Mouse (Mus musculus) small intestine, adult 2 months (tissue): ENCODE results near the gene Sorbs2. TPM values are rescaled to one million over a fixed set of nuclear protein-coding genes. Genes with fewer than 3 reads are reported as not detected.

Source experiments
- H3K27ac ChIP-seq: fragments of 200-500 bp; 2 replicates; pipeline ENCODE4 v1.5.1; 2012; ENCODE audit warnings: low read depth, low read length, control low read depth, inconsistent platforms; ENCODE audit not compliant: insufficient read depth
- H3K27me3 ChIP-seq: fragments of 200-500 bp; 2 replicates; pipeline ENCODE4 v1.6.1; 2012; ENCODE audit warnings: mild to moderate bottlenecking, moderate library complexity, low read length, inconsistent platforms; ENCODE audit not compliant: control insufficient read depth, insufficient read depth
- H3K36me3 ChIP-seq: fragments of 200-500 bp; 2 replicates; pipeline ENCODE4 v1.6.1; 2012; ENCODE audit warnings: mild to moderate bottlenecking, low read length, control low read depth, inconsistent platforms; ENCODE audit not compliant: control insufficient read depth, insufficient read depth
- H3K4me1 ChIP-seq: fragments of 200-500 bp; 2 replicates; pipeline ENCODE4 v1.6.1; 2012; ENCODE audit warnings: low read length, inconsistent platforms, mixed read lengths; ENCODE audit not compliant: control insufficient read depth, insufficient read depth, insufficient read length
- H3K4me3 ChIP-seq: fragments of 200-500 bp; 2 replicates; pipeline ENCODE4 v1.5.1; 2012; ENCODE audit warnings: low read depth, mild to moderate bottlenecking, control low read depth, inconsistent platforms, low read length, moderate library complexity
- CTCF ChIP-seq: fragments of 200-500 bp; IDR thresholded peaks from 2 replicates; pipeline ENCODE4 v1.5.1; 2012; ENCODE audit warnings: low read depth, mild to moderate bottlenecking, control low read depth, inconsistent platforms, low read length, moderate library complexity, mixed read lengths; ENCODE audit not compliant: insufficient replicate concordance, insufficient read length; ENCODE audit errors: extremely low read depth
- POLR2A ChIP-seq: fragments of 200-500 bp; IDR thresholded peaks from 2 replicates; pipeline ENCODE4 v1.6.1; 2012; ENCODE audit warnings: low read depth, mild to moderate bottlenecking, control low read depth, inconsistent platforms, low read length, moderate library complexity
- WGBS: fragments of 180-500 bp; shearing (Covaris S2); methylation state at CpG from one replicate; pipeline ENCODE4 v1.1.7; 2018; 5-methylcytosine and 5-hydroxymethylcytosine counted together
- polyA plus RNA-seq: library from polyadenylated mRNA; depleted of rRNA; stranded (reverse); fragments of >200 nt; gene quantifications from 2 replicates; pipeline ENCODE4 v1.2.3, GENCODE M21; 2012

The Sorbs2 gene
- polyA plus RNA-seq, 1 experiment: 5.7 TPM

GRCm38 (mm10) chr8:45540513-45540912 lies 32.9 kb downstream of the Sorbs2 start:
- Histone ChIP-seq H3K36me3 (no peaks in the 10 kb centered on the region), H3K27me3 (no peaks in the 10 kb centered on the region), H3K4me1 (no peaks in the 10 kb centered on the region), H3K4me3 (no peak overlapping the region), H3K27ac (no peak overlapping the region)
- no peak for TF ChIP-seq POLR2A
- WGBS: 69% methylated on average over 5 of the region's 5 CpGs

- Histone ChIP-seq H3K4me3 (no peak overlapping the region), H3K36me3 (no peaks in the 10 kb centered on the region), H3K27ac (no peak overlapping the region), H3K27me3 (no peaks in the 10 kb centered on the region), H3K4me1 (no peaks in the 10 kb centered on the region)
- TF ChIP-seq POLR2A: no peak
- TF ChIP-seq CTCF: no peak
- WGBS: 60% methylated on average over 3 of the region's 3 CpGs
These were observed 44.6 kb downstream of the Sorbs2 start for GRCm38 (mm10) chr8:45552175-45552574.

DNA sequence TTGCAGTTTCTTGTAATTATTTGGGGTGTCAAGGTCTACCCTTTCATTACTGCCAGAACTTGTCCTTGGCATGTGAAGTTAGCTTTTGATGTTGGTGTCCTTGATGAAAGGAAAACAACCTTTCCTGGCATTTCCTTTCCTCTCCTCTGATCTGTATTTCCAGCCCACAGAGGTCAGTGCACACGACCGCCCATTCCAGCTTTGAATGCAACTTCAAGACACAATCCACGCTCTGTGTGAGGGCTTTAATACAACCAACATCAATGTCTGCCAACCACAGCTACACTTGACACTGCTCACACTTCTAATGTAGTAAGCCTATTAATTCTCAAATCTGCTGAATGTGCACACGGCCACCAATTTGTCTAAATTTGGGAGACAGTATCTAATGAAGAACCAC lies 47.0 kb downstream of the Sorbs2 start:
- H3K4me3 ChIP-seq: no peak overlapping the region
- TF ChIP-seq CTCF: no peak
- TF ChIP-seq POLR2A: no peak
- no peaks in the 10 kb centered on the region for H3K27me3 ChIP-seq
- WGBS: 89% methylated on average over 4 of the region's 4 CpGs
- no peaks in the 10 kb centered on the region for H3K36me3 ChIP-seq
- no peak overlapping the region for H3K27ac ChIP-seq
- H3K4me1 ChIP-seq: no peaks in the 10 kb centered on the region

- H3K36me3 ChIP-seq: no peaks in the 10 kb centered on the region
- 77% methylated on average over 3 of the region's 3 CpGs for WGBS
- H3K4me3 ChIP-seq: no peak overlapping the region
- no peaks in the 10 kb centered on the region for H3K27me3 ChIP-seq
- H3K4me1 ChIP-seq: no peaks in the 10 kb centered on the region
- TF ChIP-seq POLR2A: no peak
- no peak for TF ChIP-seq CTCF
- no peak overlapping the region for H3K27ac ChIP-seq
These were observed 50.3 kb downstream of the Sorbs2 start for GRCm38 (mm10) chr8:45557936-45558335.

- WGBS: 84% methylated on average over 5 of the region's 5 CpGs
- H3K4me1 ChIP-seq: no peaks in the 10 kb centered on the region
These were observed 50.8 kb downstream of the Sorbs2 start for GRCm38 (mm10) chr8:45558426-45558825.

DNA sequence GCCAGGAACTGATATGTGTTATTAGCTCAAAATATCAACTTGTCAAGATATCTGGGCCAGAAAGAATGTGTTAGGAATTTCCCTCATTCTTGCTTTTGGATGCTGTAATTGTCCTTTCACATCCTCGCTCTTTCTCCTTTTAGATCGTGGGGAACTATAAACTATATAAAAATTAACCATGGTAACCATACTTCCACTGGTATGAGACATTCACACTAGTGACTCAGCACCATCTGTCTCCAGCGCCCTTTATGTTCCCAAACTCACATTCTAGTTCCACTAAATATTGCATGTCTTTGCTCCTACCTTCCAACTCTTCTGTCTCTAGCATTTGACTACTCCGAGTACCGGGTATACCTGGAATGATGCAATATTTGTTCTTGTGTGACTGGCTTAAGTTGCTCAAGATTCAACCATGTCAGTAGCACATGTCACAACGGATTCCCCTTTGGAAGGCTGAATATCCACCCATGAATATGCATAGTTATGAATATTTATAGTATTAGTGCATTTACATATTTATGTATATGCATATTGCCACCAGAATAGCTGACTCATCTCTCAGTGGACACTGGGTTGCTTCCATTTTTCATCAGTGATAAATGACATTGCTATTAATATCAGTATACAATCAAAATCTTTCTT lies 51.7 kb downstream of the Sorbs2 start:
- H3K27me3 ChIP-seq: no peaks in the 10 kb centered on the region
- TF ChIP-seq POLR2A (no peak), CTCF (no peak)
- no peaks in the 10 kb centered on the region for H3K4me1 ChIP-seq
- no peak overlapping the region for H3K4me3 ChIP-seq
- whole genome bisulfite sequencing: 83% methylated on average over 6 of the region's 6 CpGs
- no peaks in the 10 kb centered on the region for H3K36me3 ChIP-seq
- H3K27ac ChIP-seq: no peak overlapping the region

More at GRCm38 (mm10) chr8:45558426-45558825, 50.8 kb downstream of the Sorbs2 start:
- H3K4me3 ChIP-seq: no peak overlapping the region
- H3K36me3 ChIP-seq: no peaks in the 10 kb centered on the region
- H3K27ac ChIP-seq: no peak overlapping the region
- no peak for TF ChIP-seq POLR2A
- H3K27me3 ChIP-seq: no peaks in the 10 kb centered on the region

- no peak overlapping the region for H3K4me3 ChIP-seq
- no peak for TF ChIP-seq CTCF
- no peak for TF ChIP-seq POLR2A
- no peaks in the 10 kb centered on the region for H3K36me3 ChIP-seq
- H3K27ac ChIP-seq: no peak overlapping the region
- whole genome bisulfite sequencing: 89% methylated on average over 1 of the region's 1 CpGs
- no peaks in the 10 kb centered on the region for H3K4me1 ChIP-seq
- H3K27me3 ChIP-seq: no peaks in the 10 kb centered on the region
These were observed 57.6 kb downstream of the Sorbs2 start for GRCm38 (mm10) chr8:45565189-45565588.

- H3K27me3 ChIP-seq: no peaks in the 10 kb centered on the region
- TF ChIP-seq CTCF (no peak), POLR2A (no peak)
- no peaks in the 10 kb centered on the region for H3K36me3 ChIP-seq
- H3K4me3 ChIP-seq: no peak overlapping the region
- H3K27ac ChIP-seq: no peak overlapping the region
- WGBS: 93% methylated on average over 4 of the region's 4 CpGs
- no peaks in the 10 kb centered on the region for H3K4me1 ChIP-seq
These were observed 62.5 kb downstream of the Sorbs2 start for GRCm38 (mm10) chr8:45570117-45570516.
